Mouse (Mus musculus): ENCODE measurements around the gene Cpxm1. TPM values are rescaled to one million over a fixed set of nuclear protein-coding genes. Genes with fewer than 3 reads are reported as not detected.

The Cpxm1 gene
- polyA plus RNA-seq, 1 experiment: 0.34 TPM

Other genes starting within 250 kb of the Cpxm1 start
- 526 TPM for gene Snrpb, start 218.2 kb downstream of the Cpxm1 start, polyA plus RNA-seq (2012; fragmentation: generic; extraction: Trizol)
- gene Tmc2, start 202.4 kb downstream of the Cpxm1 start, polyA plus RNA-seq (2012; fragmentation: generic; extraction: Trizol): not detected
- 105 TPM for gene Nop56, start 123.1 kb downstream of the Cpxm1 start, polyA plus RNA-seq (2012; fragmentation: generic; extraction: Trizol)
- 137 TPM for gene Idh3b, start 113.0 kb downstream of the Cpxm1 start, polyA plus RNA-seq (2012; fragmentation: generic; extraction: Trizol)
- gene Ebf4, start 102.4 kb downstream of the Cpxm1 start, polyA plus RNA-seq (2012; fragmentation: generic; extraction: Trizol): 0.10 TPM
- 0.04 TPM for gene Gm28372, start 7.7 kb upstream of the Cpxm1 start, polyA plus RNA-seq (2012; fragmentation: generic; extraction: Trizol)
- not detected for gene 1700020A23Rik, start 7.7 kb upstream of the Cpxm1 start, polyA plus RNA-seq (2012; fragmentation: generic; extraction: Trizol)
- gene Tmem239, start 8.9 kb upstream of the Cpxm1 start, polyA plus RNA-seq (2012; fragmentation: generic; extraction: Trizol): not detected
- 43.6 TPM for gene Vps16, start 26.8 kb upstream of the Cpxm1 start, polyA plus RNA-seq (2012; fragmentation: generic; extraction: Trizol)
- gene Pced1a, start 27.1 kb upstream of the Cpxm1 start, polyA plus RNA-seq (2012; fragmentation: generic; extraction: Trizol): 10.9 TPM
- gene Ptpra, start 52.7 kb upstream of the Cpxm1 start, polyA plus RNA-seq (2012; fragmentation: generic; extraction: Trizol): 57.9 TPM
- gene Mrps26, start 166.2 kb upstream of the Cpxm1 start, polyA plus RNA-seq (2012; fragmentation: generic; extraction: Trizol): 86.9 TPM
- gene Oxt, start 178.6 kb upstream of the Cpxm1 start, polyA plus RNA-seq (2012; fragmentation: generic; extraction: Trizol): not detected
- gene Avp, start 185.0 kb upstream of the Cpxm1 start, polyA plus RNA-seq (2012; fragmentation: generic; extraction: Trizol): not detected
- 5.9 TPM for gene Fastkd5, start 232.5 kb upstream of the Cpxm1 start, polyA plus RNA-seq (2012; fragmentation: generic; extraction: Trizol)
- 5.4 TPM for gene Ubox5, start 232.5 kb upstream of the Cpxm1 start, polyA plus RNA-seq (2012; fragmentation: generic; extraction: Trizol)
- gene Lzts3, start 245.2 kb upstream of the Cpxm1 start, polyA plus RNA-seq (2012; fragmentation: generic; extraction: Trizol): 13.3 TPM

Measured in myocyte (in vitro differentiated cells).